Mouse (Mus musculus) liver, postnatal 0 days (tissue): ENCODE measurements around the gene S100a9.

Source experiments
- CTCF ChIP-seq: sonication (generic); IDR thresholded peaks from 2 replicates; pipeline ENCODE4 v1.5.1; 2016; ENCODE audit warnings: antibody characterized with exemption, low read depth
- EP300 ChIP-seq: IDR thresholded peaks from 2 replicates; pipeline ENCODE4 v1.6.1; 2016; ENCODE audit warnings: antibody characterized with exemption, low read depth, mild to moderate bottlenecking

- TF ChIP-seq EP300 (no peak), CTCF (peak; percentile 73)
Observed at GRCm38 (mm10) chr3:90708523-90709202, 13.1 kb upstream of the S100a9 start.
